Mouse (Mus musculus) heart, adult 2 months (tissue): Measurements from ENCODE around the gene Gpn2. TPM values are rescaled to one million over a fixed set of nuclear protein-coding genes. Genes with fewer than 3 reads are reported as not detected.

Experiments used
- DNase-seq, 2 experiments: peaks; one replicate each; pipeline ENCODE4 v3.0.0; 2021
- H3K27ac ChIP-seq: fragments of 200-600 bp; 2 replicates; pipeline ENCODE4 v1.8.1; 2022
- H3K27me3 ChIP-seq: fragments of 200-500 bp; 2 replicates; pipeline ENCODE4 v1.6.1; 2012; ENCODE audit warnings: mild to moderate bottlenecking, low read length, inconsistent platforms, mixed read lengths; ENCODE audit not compliant: control insufficient read depth, insufficient read depth
- H3K36me3 ChIP-seq: fragments of 200-500 bp; 2 replicates; pipeline ENCODE4 v1.6.1; 2012; ENCODE audit warnings: low read length, inconsistent platforms; ENCODE audit not compliant: control insufficient read depth, insufficient read depth
- H3K4me1 ChIP-seq: fragments of 200-500 bp; 2 replicates; pipeline ENCODE4 v1.6.1; 2011; ENCODE audit warnings: low read length; ENCODE audit not compliant: control insufficient read depth, insufficient read depth
- H3K4me3 ChIP-seq: fragments of 200-600 bp; 2 replicates; pipeline ENCODE4 v1.8.1; 2022
- H3K79me2 ChIP-seq: fragments of 200-500 bp; replicated peaks from 2 replicates; pipeline ENCODE4 v1.6.1; 2012; ENCODE audit warnings: mild to moderate bottlenecking, inconsistent platforms, low read length, moderate library complexity, mixed read lengths; ENCODE audit not compliant: control insufficient read depth, insufficient read depth
- H3K9ac ChIP-seq: fragments of 200-500 bp; 2 replicates; pipeline ENCODE4 v1.6.1; 2012; ENCODE audit warnings: low read depth, mild to moderate bottlenecking, control low read depth, inconsistent platforms, low read length, mixed read lengths
- CTCF ChIP-seq: fragments of 200-600 bp; IDR thresholded peaks from 2 replicates; pipeline ENCODE4 v1.8.1; 2022; ENCODE audit warnings: antibody characterized with exemption, mild to moderate bottlenecking, moderate library complexity
- EP300 ChIP-seq: fragments of 200-500 bp; IDR thresholded peaks from 2 replicates; pipeline ENCODE4 v1.6.1; 2011; ENCODE audit warnings: low read depth, low read length, control low read depth; ENCODE audit not compliant: insufficient read depth
- POLR2A ChIP-seq: fragments of 200-500 bp; IDR thresholded peaks from 2 replicates; pipeline ENCODE4 v1.6.1; 2011; ENCODE audit warnings: mild to moderate bottlenecking, low read depth, low read length, control low read depth; ENCODE audit not compliant: insufficient read depth
- WGBS: fragments of 180-500 bp; shearing (Covaris S2); methylation state at CpG from one replicate; pipeline ENCODE4 v1.1.7; 2018; 5-methylcytosine and 5-hydroxymethylcytosine counted together
- intact Hi-C: fragments of 180-260 bp; cut with DNase I; formaldehyde crosslinking; loops from one replicate; pipeline ENCODE4 v1.15.1; 2025
- polyA plus RNA-seq: library from polyadenylated mRNA; depleted of rRNA; stranded (reverse); fragments of >200 nt; gene quantifications from 2 replicates; pipeline ENCODE4 v1.2.3, GENCODE M21; 2012
- total RNA-seq, 2 experiments: library from RNA; stranded (reverse); gene quantifications; 2 replicates each; pipeline ENCODE4 v1.2.3; 2021

The Gpn2 gene
- total and polyA plus RNA-seq, 3 experiments = 6.8 to 12.1 (median 7.3) TPM

DNA sequence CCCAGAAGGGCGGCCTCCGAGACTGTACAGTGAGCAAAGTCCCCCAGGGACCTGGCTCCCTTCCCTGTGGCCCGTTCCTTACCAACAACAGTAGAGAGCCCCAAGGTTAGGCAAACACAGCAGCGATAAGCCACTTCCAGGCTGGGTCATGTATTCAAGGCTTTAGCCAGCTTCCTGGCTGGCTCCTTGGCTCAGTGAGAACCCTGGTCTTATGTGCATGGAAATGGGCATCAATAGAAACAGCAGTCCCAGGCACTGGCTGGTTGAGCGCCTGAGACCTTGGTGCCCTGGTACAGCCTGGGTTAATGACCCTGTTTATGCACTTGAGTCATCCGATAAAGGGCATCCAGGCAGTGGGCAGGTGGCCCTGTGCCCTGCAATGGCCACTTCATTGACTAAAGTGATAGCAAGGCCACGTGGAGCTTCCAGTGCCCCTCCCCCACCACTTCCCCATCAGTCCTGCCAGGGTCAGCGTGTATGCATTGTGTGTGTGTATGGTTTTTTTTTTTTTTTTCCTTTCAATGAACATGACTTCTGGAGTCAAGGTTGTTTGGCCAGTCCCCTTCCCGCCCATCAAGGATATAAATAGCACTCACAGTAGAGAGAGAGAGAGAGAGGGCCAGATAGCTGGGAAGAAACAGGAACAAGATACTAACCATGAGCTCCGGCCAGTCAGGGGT lies 31.3 kb upstream of the Gpn2 start, which contains the start of gene Nr0b2:
TSS of gene Nr0b2 (plus strand) at position 609 of the 680 bp plus-strand sequence.
- Histone ChIP-seq H3K4me1 (peaks cover 4% of the 10 kb centered on the region; the same call in 1 of the 2 replicates), H3K27ac (peak within 1 kb of the TSS; percentile 80), H3K9ac (peak within 1 kb of the TSS; percentile 60), H3K36me3 (no peaks in the 10 kb centered on the region), H3K4me3 (peak within 1 kb of the TSS; percentile 48), H3K79me2 (peaks cover 2% of the 10 kb centered on the region; the same call in 1 of the 2 replicates), H3K27me3 (no peaks in the 10 kb centered on the region)
- DNase-seq = peak; percentile 49 to 56
- no peak for TF ChIP-seq CTCF
- TF ChIP-seq EP300 = 0 out of 2 replicates have a peak, but pooled peaks have one; percentile 32
- peak; percentile 69 for TF ChIP-seq POLR2A
- intact Hi-C loops = no loop called here
- 21% methylated on average over 10 of the region's 10 CpGs for WGBS

DNA sequence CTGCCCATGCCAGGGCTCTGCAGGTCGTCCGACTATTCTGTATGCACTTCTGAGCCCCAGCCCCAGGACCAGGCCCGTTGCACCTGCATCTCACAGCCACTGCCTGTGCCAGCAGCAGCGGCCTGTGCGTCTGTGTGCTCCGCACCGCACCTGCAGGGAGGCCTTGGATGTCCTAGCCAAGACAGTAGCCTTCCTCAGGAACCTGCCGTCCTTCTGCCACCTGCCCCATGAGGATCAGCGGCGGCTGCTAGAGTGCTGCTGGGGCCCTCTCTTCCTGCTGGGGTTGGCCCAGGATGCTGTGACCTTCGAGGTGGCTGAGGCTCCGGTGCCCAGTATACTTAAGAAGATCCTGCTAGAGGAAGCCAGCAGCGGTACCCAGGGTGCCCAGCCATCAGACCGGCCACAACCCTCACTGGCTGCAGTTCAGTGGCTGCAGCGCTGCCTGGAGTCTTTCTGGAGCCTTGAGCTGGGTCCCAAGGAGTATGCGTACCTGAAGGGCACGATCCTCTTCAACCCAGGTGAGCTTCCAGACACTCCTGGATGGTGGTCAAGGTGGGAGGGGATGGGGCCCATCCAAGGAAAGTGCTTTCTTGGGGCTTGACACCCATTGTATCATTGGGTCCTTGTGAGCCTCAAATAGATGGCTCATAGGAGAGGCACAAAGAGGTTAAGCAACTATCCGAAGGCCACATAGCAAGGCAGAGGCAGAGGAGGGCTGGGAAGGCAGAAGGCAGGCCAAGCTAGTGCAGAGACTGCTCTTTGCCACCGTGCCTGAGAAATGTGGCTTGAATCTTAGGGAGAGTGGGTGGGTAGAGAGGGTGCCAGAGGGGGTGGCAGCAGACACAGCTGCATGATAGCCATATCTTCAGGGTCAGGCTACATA lies 30.5 kb upstream of the Gpn2 start:
- 38% methylated on average over 19 of the region's 19 CpGs for WGBS
- Histone ChIP-seq H3K4me3 (peak overlapping the region; percentile 48), H3K4me1 (peaks cover 4% of the 10 kb centered on the region; the same call in 1 of the 2 replicates), H3K79me2 (peaks cover 2% of the 10 kb centered on the region; the same call in 1 of the 2 replicates), H3K9ac (peak overlapping the region; percentile 60), H3K27ac (peak overlapping the region; percentile 80), H3K36me3 (no peaks in the 10 kb centered on the region), H3K27me3 (no peaks in the 10 kb centered on the region)
- TF ChIP-seq EP300 = 0 out of 2 replicates have a peak, but pooled peaks have one; percentile 4
- no peak for TF ChIP-seq CTCF
- peak; percentile 39 to 49 for DNase-seq
- intact Hi-C loops = no loop called here

DNA sequence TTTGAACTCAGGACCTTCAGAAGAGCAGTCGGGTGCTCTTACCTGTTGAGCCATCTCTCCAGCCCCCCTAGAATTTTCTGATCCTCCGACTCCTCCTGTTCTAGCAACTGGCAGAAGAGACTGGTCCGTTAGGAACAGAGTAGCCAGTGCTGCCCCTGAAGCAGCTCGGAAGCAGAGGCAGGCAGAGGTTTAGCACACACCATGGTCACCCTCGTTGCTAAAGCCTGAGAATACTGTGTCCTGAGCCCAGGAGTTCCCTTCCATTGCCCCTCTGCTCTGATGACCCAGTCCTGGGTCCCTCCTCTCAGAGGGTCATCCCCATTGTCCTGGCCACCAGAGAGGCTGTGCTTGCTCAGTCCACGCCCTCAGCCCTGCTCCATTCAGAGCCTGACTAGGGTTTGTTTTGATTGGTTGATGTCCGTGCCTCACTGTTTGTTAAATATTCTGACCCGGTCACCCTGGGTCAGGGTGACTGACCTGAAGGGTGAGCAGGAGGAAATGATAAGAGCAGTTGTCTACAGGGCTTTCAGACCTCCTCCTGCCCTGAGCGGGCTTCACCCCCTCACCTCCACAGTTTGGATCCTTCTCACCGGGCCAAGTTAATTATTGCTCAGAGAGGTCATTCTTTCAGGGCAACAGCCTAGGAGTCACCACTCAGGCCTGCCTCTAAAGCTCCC lies 27.0 kb upstream of the Gpn2 start:
- no peak for TF ChIP-seq POLR2A
- TF ChIP-seq EP300 = no peak
- no peak for TF ChIP-seq CTCF
- Histone ChIP-seq H3K27me3 (no peaks in the 10 kb centered on the region), H3K9ac (no peak overlapping the region), H3K79me2 (peaks cover 2% of the 10 kb centered on the region; the same call in 1 of the 2 replicates), H3K27ac (no peak overlapping the region), H3K4me3 (no peak overlapping the region), H3K36me3 (no peaks in the 10 kb centered on the region), H3K4me1 (peaks cover 4% of the 10 kb centered on the region; the same call in 1 of the 2 replicates)
- 41% methylated on average over 10 of the region's 10 CpGs for WGBS
- intact Hi-C loops = no loop called here
- no peak for DNase-seq

DNA sequence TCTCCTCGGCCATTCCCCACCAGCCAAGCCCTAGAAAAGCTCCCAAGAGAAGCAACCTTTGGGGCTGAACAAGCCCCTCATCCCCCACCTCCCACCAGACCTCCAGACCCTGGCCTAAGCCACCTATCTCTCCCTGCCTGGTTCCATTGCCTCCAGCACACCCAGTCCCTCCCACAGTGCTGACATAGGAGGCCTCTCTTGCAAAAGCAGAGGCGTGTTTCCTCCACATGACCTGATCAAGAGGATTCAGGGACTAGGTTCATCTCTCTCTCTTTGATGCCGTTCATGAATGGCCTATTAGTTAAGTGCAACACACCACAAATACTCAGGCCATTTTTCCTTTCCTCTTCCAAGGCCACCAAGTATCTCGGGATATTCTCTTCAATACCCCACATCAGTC lies 24.3 kb upstream of the Gpn2 start:
- Histone ChIP-seq H3K4me1 (no peaks in the 10 kb centered on the region; the same call in 1 of the 2 replicates), H3K27me3 (no peaks in the 10 kb centered on the region), H3K9ac (no peak overlapping the region), H3K4me3 (no peak overlapping the region), H3K36me3 (no peaks in the 10 kb centered on the region), H3K79me2 (peaks cover 2% of the 10 kb centered on the region; the same call in 1 of the 2 replicates), H3K27ac (no peak overlapping the region)
- DNase-seq = no peak
- no peak for TF ChIP-seq POLR2A
- TF ChIP-seq CTCF = no peak
- no peak for TF ChIP-seq EP300
- intact Hi-C loops = no loop called here
- WGBS = 65% methylated on average over 4 of the region's 4 CpGs

DNA sequence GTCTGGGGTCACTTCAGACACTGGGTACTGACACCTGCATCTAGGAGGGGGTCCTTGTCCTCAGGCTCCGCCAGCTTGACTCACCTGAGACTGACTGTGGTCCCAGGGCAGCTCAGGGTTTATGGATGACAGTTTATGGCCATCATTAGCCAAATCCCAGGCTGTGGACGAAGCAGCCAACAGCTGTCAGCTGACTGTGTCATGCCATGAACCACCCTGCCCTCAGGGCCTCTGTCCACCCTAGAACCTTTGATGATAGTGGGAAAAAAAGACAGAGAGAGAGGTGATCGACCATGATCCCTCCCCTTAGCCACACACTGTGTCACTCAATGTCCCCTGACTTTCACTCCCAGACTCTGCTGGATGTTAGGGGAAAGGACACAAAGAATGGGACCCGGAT lies 22.5 kb upstream of the Gpn2 start:
- Histone ChIP-seq H3K27ac (no peak overlapping the region), H3K36me3 (no peaks in the 10 kb centered on the region), H3K4me3 (no peak overlapping the region), H3K4me1 (no peaks in the 10 kb centered on the region), H3K27me3 (no peaks in the 10 kb centered on the region), H3K79me2 (no peaks in the 10 kb centered on the region), H3K9ac (no peak overlapping the region)
- 68% methylated on average over 4 of the region's 4 CpGs for WGBS
- TF ChIP-seq EP300 (no peak), CTCF (no peak), POLR2A (no peak)
- intact Hi-C loops = no loop called here
- DNase-seq = no peak
